ENCODE assay signal across 8 mouse cellular contexts in genomic region chr5:123436780-123437175, GRCm38 (mm10). TPM values are rescaled to one million over a fixed set of nuclear protein-coding genes. Genes with fewer than 3 reads are reported as not detected.
DNase-seq lines count a peak whose midpoint lies in the region; ATAC-seq and TF ChIP-seq lines count a peak whose summit lies in the region.
"Had no signal": no experiment of that assay in that cellular context is flagged by ENCODE, and none has a peak within 500 bp of the region (broad histone marks: within the 10 kb centered on the region; RNA-seq: fewer than 3 reads in every experiment).

No protein-coding gene starts in this region.

- 23% methylated on average over 4 of the region's 4 CpGs for WGBS in liver, postnatal 0 days (ENCODE audit: insufficient replicate concordance)

- no peak overlapping the region for H3K27ac ChIP-seq in liver, postnatal 0 days (ENCODE audit: low read depth)

- ATAC-seq in liver, postnatal 0 days = 0 out of 2 replicates have a peak, but pooled peaks have one; percentile 17

- no peak overlapping the region for H3K9ac ChIP-seq in liver, postnatal 0 days (replicated peaks)

- no peak overlapping the region for H3K4me3 ChIP-seq in liver, postnatal 0 days (ENCODE audit: low read depth, low read length)

- H3K9me3 ChIP-seq in liver, postnatal 0 days (ENCODE audit: low read length) = no peaks in the 10 kb centered on the region

- H3K27me3 ChIP-seq in liver, postnatal 0 days (ENCODE audit: insufficient read depth, low read length) = no peaks in the 10 kb centered on the region

- TF ChIP-seq CTCF in liver, postnatal 0 days (IDR thresholded peaks at IDR 0.05; ENCODE audit: low read depth) = peak; percentile 78

- DNase-seq in right cerebral cortex, adult 18-20 months = peak; percentile 57
- DNase-seq in right cerebral cortex, postnatal 14 days = no peak
- DNase-seq in adrenal gland, adult 18-20 months (ENCODE audit: low spot score in 2 of 2) = peak; percentile 33 to 41
- DNase-seq in embryo, embryonic 11.5 days (ENCODE audit: low read depth, low spot score) = peak; percentile 29
- peak; percentile 42 to 65 for DNase-seq in kidney, adult 8-10 months
- peak; percentile 50 for DNase-seq in liver, postnatal 0 days
- DNase-seq in right cerebral cortex, postnatal 4 days = peak; percentile 45

- no peak for TF ChIP-seq EP300 in liver, postnatal 0 days (IDR thresholded peaks at IDR 0.05; ENCODE audit: low read depth)

- peaks cover 15% of the 10 kb centered on the region for H3K4me1 ChIP-seq in liver, postnatal 0 days (ENCODE audit: insufficient read depth)

- peaks cover 9% of the 10 kb centered on the region; the same call in 1 of the 2 replicates for H3K36me3 ChIP-seq in liver, postnatal 0 days (replicated peaks; ENCODE audit: insufficient read depth, low read length)

- H3K4me2 ChIP-seq in liver, postnatal 0 days (ENCODE audit: low read depth, low read length) = no peak overlapping the region

RNA-seq across cellular contexts. Expression of gene Mlxip, which starts 42.2 kb away (rescaled TPM):
- 10 to 100 TPM; 18.5 to 26.8 TPM for total RNA-seq in adrenal gland, adult 18-20 months (2021)
- 3.5 and 4.5 TPM in 2 replicates for polyA plus RNA-seq in liver, postnatal 0 days (2015; fragmentation: Nextera tagmentation; extraction: Ambion mirVana)

RNA-seq across cellular contexts. Expression of gene Lrrc43, which starts 52.3 kb away (rescaled TPM):
- total RNA-seq in adrenal gland, adult 18-20 months (2021) = not detected
- polyA plus RNA-seq in liver, postnatal 0 days (2015; fragmentation: Nextera tagmentation; extraction: Ambion mirVana) = not detected in 2 replicates
- total RNA-seq: gastrocnemius, postnatal 36 days had no signal

RNA-seq across cellular contexts. Expression of gene Il31, which starts 52.5 kb away (rescaled TPM):
- total RNA-seq in adrenal gland, adult 18-20 months (2021) = not detected
- not detected in 2 replicates for polyA plus RNA-seq in liver, postnatal 0 days (2015; fragmentation: Nextera tagmentation; extraction: Ambion mirVana)
- total RNA-seq: gastrocnemius, postnatal 36 days had no signal
